Mouse (Mus musculus) E14TG2a.4 (cell line): Measurements from ENCODE around the gene Hint1.

ENCODE experiments used
- CTCF ChIP-seq: conservative IDR thresholded peaks from 2 replicates; pipeline ENCODE4 v1.5.1; 2014; ENCODE audit warnings: low read length
- NANOG ChIP-seq: IDR thresholded peaks from 2 replicates; pipeline ENCODE4 v1.6.1; 2014; ENCODE audit warnings: borderline replicate concordance, low read length, mixed read lengths
- POU5F1 ChIP-seq: IDR thresholded peaks from 2 replicates; pipeline ENCODE4 v1.6.1; 2014; ENCODE audit warnings: low read length, borderline replicate concordance

GRCm38 (mm10) chr11:54869318-54869717 lies 3.1 kb downstream of the Hint1 start:
- TF ChIP-seq CTCF (no peak), NANOG (no peak), POU5F1 (no peak)
